Mouse (Mus musculus): ENCODE data around the gene Nrip1. TPM values are rescaled to one million over a fixed set of nuclear protein-coding genes. Genes with fewer than 3 reads are reported as not detected.

Nrip1 gene
- polyA plus RNA-seq, 1 experiment: 21.2 TPM

DNA sequence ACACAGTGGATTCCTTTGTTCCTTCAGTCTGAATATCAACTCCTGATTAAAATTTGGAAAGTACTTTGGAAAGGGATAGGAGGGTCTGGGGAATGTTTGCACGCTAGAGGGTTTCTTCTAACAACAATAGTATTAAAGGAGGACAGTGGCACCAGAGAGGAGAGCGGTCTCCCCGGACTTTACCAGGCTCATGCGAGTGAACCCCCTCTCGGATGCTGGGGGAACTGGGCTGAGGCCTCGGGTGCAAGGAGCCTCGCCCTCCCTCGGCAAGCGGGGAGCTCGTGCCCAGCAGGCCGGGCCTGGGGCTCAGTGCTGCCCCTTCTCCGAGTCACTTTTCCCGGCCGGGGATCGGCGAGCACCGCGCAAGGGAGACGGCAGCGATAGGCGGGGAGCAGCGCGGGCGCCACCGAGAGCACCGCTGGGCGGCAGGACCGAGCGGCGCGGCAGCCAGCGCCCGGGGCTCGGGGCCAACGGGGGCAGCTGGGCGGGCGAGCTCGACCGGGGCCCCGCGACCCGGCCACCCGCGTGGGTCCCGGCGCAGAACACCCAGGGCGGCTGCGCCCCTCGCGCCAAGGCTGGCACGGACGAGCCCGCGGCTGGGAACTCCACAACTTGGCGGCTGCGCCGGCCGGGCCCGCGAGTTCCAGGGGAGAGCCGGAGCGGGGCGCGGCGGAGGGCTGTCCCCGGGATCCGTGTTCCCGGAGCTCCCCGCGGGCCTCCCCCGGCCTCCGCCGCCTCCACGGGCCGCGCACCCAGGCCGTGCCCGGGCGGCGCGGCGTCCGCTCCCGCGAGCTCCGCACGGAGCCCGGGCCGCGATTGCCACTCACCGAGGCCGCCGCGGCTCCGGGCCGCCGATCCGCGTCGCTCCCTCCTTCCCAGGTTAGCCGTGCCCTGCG, 1.3 kb downstream of the Nrip1 start:
- DNase-seq (ENCODE audit: low read depth): no peak

DNA sequence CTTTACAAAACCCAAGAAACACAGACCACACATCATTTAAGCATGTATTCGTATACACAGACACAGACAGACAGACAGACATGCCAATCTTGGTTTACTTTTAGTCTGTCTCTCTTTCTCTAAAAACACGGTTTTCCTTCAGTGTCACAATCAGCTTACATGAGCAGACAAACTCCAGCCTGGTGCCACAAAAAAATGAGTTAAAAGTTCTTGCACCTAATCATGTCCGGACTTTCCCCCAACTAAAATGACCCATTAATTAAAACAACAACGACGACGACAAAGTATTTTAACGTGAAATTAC, 2.1 kb downstream of the Nrip1 start:
- no peak for DNase-seq (ENCODE audit: low read depth)

- DNase-seq (ENCODE audit: low read depth): no peak
These were observed 2.7 kb downstream of the Nrip1 start for GRCm38 (mm10) chr16:76370716-76371613.

DNA sequence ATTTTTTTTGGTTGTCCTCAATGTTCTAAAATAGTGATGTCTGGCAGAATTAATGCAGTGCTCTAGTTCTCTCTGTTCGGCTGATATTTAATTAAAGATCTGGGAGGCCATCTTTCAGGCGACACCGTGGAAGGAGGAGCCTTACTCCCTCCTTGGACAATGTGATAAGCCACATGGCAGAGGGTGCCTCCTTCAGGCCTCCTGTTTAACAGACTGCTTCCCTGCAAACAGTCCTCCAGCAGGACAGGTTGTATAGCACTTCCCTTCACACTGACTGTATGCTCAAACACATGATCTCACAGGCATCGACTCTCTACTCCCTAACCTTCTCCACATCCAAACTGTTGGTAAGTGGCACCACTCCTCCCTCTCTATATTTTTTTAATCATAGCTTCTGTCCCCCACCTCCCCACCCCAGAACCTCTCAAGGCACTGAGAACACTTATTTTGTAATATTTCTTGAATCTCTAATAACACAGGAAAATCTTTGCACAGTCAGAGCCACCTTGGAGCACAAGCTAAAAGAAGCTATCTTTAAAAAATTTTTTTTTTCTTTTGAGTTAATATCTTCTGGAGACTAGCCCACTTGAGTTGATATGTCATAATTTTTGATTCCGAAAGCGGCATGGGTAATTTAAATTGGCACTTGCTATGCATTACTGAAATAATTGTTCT, 3.4 kb downstream of the Nrip1 start:
- no peak for DNase-seq (ENCODE audit: low read depth)

- no peak for DNase-seq (ENCODE audit: low read depth)
These were observed 4.4 kb downstream of the Nrip1 start for GRCm38 (mm10) chr16:76369236-76369635.

GRCm38 (mm10) chr16:76367261-76367908, 6.2 kb downstream of the Nrip1 start:
- DNase-seq (ENCODE audit: low read depth): no peak

GRCm38 (mm10) chr16:76365790-76366406, 7.7 kb downstream of the Nrip1 start:
- DNase-seq (ENCODE audit: low read depth): no peak

GRCm38 (mm10) chr16:76365237-76365636, 8.4 kb downstream of the Nrip1 start:
- DNase-seq (ENCODE audit: low read depth): no peak

GRCm38 (mm10) chr16:76363641-76364040, 10.0 kb downstream of the Nrip1 start:
- DNase-seq (ENCODE audit: low read depth): no peak

DNA sequence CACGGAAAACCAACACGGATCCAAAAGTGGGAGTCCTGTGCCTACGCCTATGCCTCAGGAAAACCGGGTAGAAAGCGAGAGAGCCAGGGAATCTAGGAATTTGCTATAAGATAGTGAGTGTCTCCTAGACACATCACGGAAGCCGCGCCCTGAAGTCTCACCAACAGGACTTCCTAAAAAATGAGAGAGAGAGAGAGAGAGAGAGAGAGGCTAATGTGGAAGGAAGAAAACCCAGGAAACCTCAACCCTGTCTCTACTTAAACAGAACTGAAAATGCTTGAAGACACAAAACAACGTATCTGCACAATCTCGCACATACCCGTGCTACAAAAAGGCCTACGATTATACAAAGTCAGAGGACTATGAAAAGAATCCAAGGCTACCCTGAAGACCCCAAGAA, 10.6 kb downstream of the Nrip1 start:
- no peak for DNase-seq (ENCODE audit: low read depth)

GRCm38 (mm10) chr16:76360441-76360840, 13.2 kb downstream of the Nrip1 start:
- DNase-seq (ENCODE audit: low read depth): no peak

GRCm38 (mm10) chr16:76358757-76359156, 14.9 kb downstream of the Nrip1 start:
- DNase-seq (ENCODE audit: low read depth): no peak

- DNase-seq (ENCODE audit: low read depth): no peak
These were observed 15.4 kb downstream of the Nrip1 start for GRCm38 (mm10) chr16:76358128-76358748.

- DNase-seq (ENCODE audit: low read depth): no peak
These were observed 16.5 kb downstream of the Nrip1 start for GRCm38 (mm10) chr16:76357155-76357554.

DNA sequence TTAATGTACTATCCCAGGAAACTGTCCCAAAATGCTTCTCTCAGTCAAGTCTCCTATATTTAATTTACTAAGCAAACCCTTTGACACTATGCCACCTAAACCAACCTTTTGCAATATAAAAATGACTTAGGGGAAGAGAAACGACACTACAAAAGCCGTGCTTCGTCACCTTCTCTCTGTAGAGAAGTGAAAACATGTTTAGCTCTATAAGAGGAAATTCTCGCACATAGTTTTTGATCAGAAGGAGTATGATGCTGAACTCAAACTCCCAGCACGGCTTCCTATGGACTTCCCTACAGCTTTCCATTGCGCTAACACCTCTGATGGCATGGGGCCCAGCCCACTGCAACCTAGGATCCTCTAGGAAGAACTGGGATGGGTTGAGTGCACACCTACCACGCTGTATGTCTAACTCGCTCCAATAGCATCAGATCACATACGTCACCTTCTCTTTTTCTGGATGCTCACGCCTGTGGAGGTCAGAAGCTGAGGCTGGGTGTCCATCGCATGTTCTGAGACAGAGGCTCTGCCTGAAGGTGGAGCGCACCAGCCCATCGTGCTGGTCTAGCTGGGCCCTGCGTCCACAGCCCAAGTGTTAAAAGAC, 17.6 kb downstream of the Nrip1 start:
- DNase-seq (ENCODE audit: low read depth): no peak

GRCm38 (mm10) chr16:76355267-76355666, 18.4 kb downstream of the Nrip1 start:
- DNase-seq (ENCODE audit: low read depth): no peak

- DNase-seq (ENCODE audit: low read depth): no peak
These were observed 18.8 kb downstream of the Nrip1 start for GRCm38 (mm10) chr16:76354841-76355240.

DNA sequence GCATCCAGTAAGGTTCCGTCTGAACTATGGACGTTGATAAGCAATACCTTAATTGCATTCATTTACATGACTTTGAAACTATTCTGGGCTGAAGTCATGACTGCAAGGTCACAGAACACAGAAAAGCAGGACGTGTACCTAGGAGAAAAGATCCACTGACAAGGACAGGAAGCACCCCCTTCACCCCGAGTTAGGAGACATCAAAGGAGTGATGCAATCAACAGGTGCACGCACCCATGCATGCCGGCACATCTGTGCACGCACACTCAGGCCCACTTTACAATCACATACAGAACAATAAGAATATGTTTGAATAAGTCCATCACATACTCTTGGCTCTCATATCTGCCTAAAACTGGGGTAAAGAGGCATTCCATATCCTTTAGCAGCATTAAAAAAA, 19.3 kb downstream of the Nrip1 start:
- DNase-seq (ENCODE audit: low read depth): no peak

DNA sequence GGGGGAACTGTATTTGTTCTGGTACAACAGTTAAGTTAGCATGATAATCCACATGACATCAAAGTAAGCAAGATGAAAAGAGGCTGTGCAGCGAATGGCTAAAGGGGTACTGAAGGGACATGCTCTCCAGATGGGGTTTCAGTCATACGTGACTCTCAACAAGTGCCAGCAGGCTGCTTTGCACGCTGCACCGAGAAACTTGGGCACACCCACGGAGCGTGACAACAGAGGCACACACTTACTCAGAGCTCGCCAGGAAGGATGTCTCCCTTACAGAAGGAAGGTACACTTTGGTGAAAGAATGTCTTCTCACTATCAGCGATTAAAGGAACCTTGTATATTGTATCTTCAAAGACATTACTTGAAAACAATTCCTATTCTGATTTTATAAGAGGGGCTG, 22.7 kb downstream of the Nrip1 start:
- no peak for DNase-seq (ENCODE audit: low read depth)

DNA sequence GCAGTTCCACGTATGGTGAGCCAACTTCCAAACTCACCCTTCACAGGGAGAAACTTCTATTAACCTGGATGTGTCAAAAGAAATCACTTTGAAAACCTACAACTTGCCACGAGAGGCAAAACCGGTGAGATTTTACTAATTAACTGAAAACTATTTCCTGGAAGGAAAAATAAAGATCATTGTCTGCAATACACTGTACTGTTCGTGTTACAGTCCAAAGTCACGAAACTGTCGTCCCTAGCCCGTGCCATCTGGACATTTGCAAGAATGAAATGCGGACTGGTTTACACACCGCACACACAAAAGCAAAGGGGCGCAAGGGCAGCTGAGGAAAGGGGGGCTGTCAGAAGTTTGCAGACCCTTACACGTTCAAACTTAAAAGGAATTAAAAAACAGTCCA, 24.6 kb downstream of the Nrip1 start:
- no peak for DNase-seq (ENCODE audit: low read depth)

All from gonadal fat pad, adult 2 months (tissue).